Mouse (Mus musculus) thymus, postnatal 0 days (tissue): Measurements from ENCODE around the gene Abcg8. TPM values are rescaled to one million over a fixed set of nuclear protein-coding genes. Genes with fewer than 3 reads are reported as not detected.

Experiments
- DNase-seq: peaks from one replicate; pipeline ENCODE4 v3.0.0-alpha.2; 2015; ENCODE audit warnings: low spot score
- polyA plus RNA-seq: library from polyadenylated mRNA; unstranded; fragments of >200 nt; fragmentation: Nextera tagmentation; extraction: Ambion mirVana; gene quantifications from 2 replicates; pipeline ENCODE4 v1.2.1, GENCODE M21; 2015

Gene Abcg8
- polyA plus RNA-seq, 1 experiment from 2014 or later = 0.07 TPM

- no peak for DNase-seq
Observed at GRCm38 (mm10) chr17:84709403-84709851, 33.3 kb downstream of the Abcg8 start.

- DNase-seq = no peak
Observed at GRCm38 (mm10) chr17:84713563-84714164, 37.6 kb downstream of the Abcg8 start.

- no peak for DNase-seq
Observed at GRCm38 (mm10) chr17:84714930-84715329, 38.8 kb downstream of the Abcg8 start.

DNA sequence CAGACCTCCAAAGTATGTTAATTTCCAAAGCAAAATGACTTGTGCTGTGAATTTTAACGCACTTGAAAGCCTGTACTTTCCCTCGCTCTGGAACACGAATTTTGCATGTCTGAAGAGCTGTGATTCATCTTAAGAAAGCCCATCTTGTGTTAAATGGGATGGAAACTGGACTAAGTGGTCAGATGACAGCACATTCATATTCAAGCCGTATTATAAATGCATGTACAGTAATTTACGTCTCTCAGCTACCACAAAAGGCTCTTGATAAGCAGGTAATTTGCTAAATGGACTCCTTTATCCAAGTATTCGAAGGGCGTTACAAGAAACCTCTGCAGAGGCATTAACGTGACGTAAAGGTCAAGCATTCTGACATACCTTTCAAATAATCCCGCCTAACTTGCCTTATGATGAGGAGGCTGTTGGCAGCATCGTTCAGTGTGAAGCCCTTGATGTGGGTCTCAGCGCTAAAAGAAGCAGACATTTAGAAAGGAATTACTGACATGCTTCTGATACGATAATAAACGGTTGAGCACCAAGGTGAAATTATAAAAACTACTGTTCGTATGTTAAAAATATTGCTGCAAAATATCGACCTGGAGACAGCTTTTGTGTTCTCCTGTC, 40.3 kb downstream of the Abcg8 start:
- DNase-seq = no peak

DNA sequence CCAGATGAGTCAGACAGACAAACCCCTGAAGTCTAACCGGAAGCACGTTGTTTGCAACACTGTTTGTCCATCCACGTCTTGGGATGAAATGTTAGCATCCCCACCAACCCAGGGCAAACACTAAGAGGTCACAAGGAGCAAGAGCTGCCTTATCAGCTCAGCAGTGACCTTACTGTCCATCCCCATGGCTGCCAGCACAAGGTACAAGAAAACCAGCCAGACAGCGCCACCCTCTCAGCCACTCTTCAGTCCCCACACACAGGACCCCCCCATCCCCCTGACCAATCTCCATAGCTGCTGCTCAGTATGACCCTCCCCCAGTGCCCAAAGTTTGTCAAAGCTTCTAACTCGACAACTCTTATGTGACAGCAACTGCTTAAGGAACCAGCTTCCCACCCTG, 41.3 kb downstream of the Abcg8 start:
- DNase-seq = no peak

- no peak for DNase-seq
Observed at GRCm38 (mm10) chr17:84719105-84719504, 43.0 kb downstream of the Abcg8 start.

DNA sequence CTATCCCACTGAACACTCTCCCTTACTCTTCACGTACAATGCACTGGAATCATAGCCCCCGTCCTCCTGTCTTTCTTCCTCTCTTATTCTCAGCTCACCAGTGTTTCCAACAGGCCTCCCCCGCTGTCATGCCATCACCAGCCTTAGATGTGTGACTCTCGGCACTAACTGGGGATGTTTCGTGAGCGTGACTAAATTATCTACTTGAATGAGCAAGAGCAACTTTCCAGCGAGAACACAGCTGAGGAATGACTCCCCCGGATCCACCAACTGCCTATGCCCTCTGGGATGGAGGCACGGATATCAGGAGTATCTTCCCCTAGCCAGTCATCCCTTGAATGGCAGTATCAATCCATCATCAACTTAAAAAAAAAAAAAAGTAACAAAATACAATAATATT, 47.9 kb downstream of the Abcg8 start:
- no peak for DNase-seq

GRCm38 (mm10) chr17:84725163-84725562, 49.1 kb downstream of the Abcg8 start:
- DNase-seq = no peak

- DNase-seq = no peak
Observed at GRCm38 (mm10) chr17:84728201-84728911, 52.3 kb downstream of the Abcg8 start.

DNA sequence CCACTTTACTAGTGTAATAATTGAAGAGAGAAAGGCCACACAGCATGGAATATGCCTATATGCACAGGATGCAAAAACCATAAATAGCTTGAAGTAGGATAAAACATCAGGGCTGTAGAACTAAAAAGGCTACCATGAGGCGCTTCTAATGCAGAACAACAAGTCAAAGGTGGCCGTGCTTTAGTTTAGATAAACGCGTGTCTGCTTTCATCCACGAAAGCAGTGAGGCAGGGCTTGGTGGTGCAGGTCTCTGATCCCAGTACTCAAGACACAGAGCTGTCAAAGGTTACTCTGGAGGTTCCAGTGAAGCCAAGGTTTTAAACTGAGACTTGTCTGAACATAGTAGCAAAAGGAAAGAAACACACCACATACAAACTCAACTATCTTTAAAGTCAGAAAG, 53.0 kb downstream of the Abcg8 start:
- DNase-seq = no peak

DNA sequence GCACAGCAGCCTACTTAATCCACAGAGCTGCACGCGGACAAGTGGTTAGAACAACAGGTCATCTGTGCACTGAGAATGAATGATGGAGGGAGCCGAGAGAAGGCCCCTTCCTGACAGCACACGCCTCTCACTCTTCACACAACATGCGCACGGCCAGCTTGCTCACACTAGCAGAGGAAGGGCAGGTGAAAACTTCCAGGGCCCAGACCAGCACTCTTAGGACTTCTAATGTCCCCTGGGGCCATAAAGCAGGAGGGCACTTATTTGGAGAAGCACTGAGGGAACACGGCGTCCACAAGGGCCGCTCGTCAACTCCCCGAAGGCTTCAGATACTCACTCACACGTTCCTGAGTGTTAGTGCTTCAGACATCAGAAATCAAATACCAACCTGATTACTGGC, 55.3 kb downstream of the Abcg8 start:
- no peak for DNase-seq

GRCm38 (mm10) chr17:84732612-84733011, 56.5 kb downstream of the Abcg8 start:
- no peak for DNase-seq

- DNase-seq = no peak
Observed at GRCm38 (mm10) chr17:84736719-84737118, 60.6 kb downstream of the Abcg8 start.

DNA sequence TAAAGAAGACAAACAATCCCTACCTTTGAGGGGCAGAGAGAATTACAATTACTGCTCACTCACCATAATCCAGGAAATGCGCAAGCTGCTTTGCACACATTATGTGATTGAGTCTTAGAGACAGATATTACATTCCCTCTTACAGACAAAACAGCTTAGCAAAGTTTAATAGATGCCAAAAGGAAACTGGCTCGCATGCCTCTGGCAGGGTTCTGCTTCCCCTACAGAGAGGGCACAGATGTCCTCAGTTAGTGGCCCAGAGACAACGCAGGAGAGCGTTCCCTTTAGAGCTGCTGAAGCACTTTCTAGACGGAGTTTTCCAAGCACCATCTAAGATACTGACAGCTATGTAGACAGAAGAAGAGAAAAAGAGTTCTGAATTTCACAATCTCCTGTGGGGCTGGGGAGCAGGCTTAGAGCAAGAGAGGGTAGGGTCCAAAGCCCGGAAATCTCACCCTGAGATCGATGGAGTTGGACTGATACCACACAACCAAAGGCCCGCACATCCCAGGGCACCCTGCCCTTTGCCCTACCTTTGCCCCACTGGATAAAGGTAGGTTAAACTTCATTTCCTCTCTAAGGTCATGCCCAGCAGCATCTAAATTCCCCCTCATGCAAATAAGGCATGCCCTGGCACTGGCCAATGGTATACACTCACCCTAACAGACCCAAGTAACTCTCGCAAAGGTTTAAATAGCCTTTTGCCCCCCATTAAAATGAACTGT, 62.1 kb downstream of the Abcg8 start:
- no peak for DNase-seq

GRCm38 (mm10) chr17:84744256-84744655, 68.2 kb downstream of the Abcg8 start:
- no peak for DNase-seq

- DNase-seq = no peak
Observed at GRCm38 (mm10) chr17:84745001-84745400, 68.9 kb downstream of the Abcg8 start.

- no peak for DNase-seq
Observed at GRCm38 (mm10) chr17:84747212-84747611, 71.1 kb downstream of the Abcg8 start.

GRCm38 (mm10) chr17:84748152-84748682, 72.1 kb downstream of the Abcg8 start:
- no peak for DNase-seq

- DNase-seq = no peak
Observed at GRCm38 (mm10) chr17:84749297-84749696, 73.2 kb downstream of the Abcg8 start.
